8 mouse cellular contexts compared by ENCODE assay signal in the genomic region with DNA sequence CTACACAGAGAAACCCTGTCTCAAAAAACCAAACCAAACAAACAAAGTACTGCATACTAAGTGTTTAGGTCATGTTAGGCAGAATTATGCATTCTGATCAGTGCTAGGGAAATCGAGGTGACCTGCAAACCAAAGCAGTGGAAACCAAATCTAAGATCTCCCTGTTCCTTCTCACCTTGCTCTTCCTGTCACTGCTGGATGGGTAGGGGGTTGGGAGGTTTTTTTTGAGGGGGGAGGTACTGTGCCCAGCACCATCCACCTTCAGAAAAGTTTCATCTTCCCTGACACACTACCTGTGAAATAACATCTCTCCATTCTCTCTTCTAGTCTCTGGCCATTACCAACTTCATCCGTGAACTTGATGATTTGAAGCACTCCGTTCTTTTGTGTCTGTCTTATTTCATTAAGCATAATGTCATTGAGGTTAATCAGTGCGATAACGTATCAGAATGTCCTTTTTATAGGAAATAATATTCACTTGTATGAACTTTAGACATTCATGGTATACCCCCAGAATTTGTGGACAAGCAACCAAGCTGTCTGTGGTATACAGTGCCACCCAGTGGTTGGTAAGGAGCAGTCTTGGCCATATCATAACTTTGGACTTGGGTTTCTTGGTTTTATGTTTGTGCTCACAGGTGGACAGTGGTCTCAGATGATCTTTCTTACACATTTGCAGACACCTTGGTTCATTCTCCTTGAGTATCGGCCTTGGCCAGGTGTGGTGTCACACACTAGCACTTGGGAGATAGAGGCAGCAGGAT. TPM values are rescaled to one million over a fixed set of nuclear protein-coding genes. Genes with fewer than 3 reads are reported as not detected.
A peak's percentile ranks its signal among the peaks of the same experiment; 100 is the strongest.
DNase-seq lines count a peak whose midpoint lies in the region; ATAC-seq and TF ChIP-seq lines count a peak whose summit lies in the region.

No protein-coding gene starts in this region.

- dilution Hi-C loops in CH12.LX (cut with MboI; ENCODE audit: extremely low pct_ligation_motif_present, extremely low pct_unique_long_range_greater_than_20kb, low sequenced_read_pairs) = no loop called here

- no peak for ATAC-seq in hindbrain, embryonic 11.5 days (ENCODE audit: low FRiP score)
- no peak for ATAC-seq in hindbrain, embryonic 13.5 days (ENCODE audit: low FRiP score)
- ATAC-seq in liver, embryonic 15.5 days (ENCODE audit: insufficient read depth) = no peak

- no peak overlapping the region for H3K27ac ChIP-seq in hindbrain, embryonic 11.5 days (ENCODE audit: low read depth, low read length)
- no peak overlapping the region for H3K27ac ChIP-seq in hindbrain, embryonic 13.5 days
- H3K27ac ChIP-seq in CH12.LX (ENCODE audit: insufficient read depth, low read depth) = no peak overlapping the region
- H3K27ac ChIP-seq in liver, embryonic 15.5 days (replicated peaks) = peak overlapping the region; percentile 99

- DNase-seq in hindbrain, embryonic 11.5 days (ENCODE audit: low spot score) = peak; percentile 24
- peak; percentile 42 for DNase-seq in CH12.LX (ENCODE audit: extremely low read depth)
- DNase-seq in brain, adult 2 months (ENCODE audit: low read depth, low spot score) = peak; percentile 48
- DNase-seq in layer of hippocampus, adult 18-20 months (ENCODE audit: low spot score in 2 of 2) = no peak
- no peak for DNase-seq in neural tube, embryonic 10.5 days (ENCODE audit: extremely low spot score, low spot score)
- DNase-seq in frontal cortex, postnatal 36 days (ENCODE audit: low spot score in 2 of 2) = no peak

- H3K27me3 ChIP-seq in hindbrain, embryonic 11.5 days (ENCODE audit: control insufficient read depth, insufficient read depth, low read length) = no peaks in the 10 kb centered on the region
- no peaks in the 10 kb centered on the region for H3K27me3 ChIP-seq in hindbrain, embryonic 13.5 days
- H3K27me3 ChIP-seq in CH12.LX (replicated peaks) = no peaks in the 10 kb centered on the region
- no peaks in the 10 kb centered on the region for H3K27me3 ChIP-seq in liver, embryonic 15.5 days

- H3K9me3 ChIP-seq in hindbrain, embryonic 11.5 days (ENCODE audit: control insufficient read depth, low read length) = no peaks in the 10 kb centered on the region
- no peaks in the 10 kb centered on the region for H3K9me3 ChIP-seq in hindbrain, embryonic 13.5 days
- H3K9me3 ChIP-seq in CH12.LX (replicated peaks; ENCODE audit: low read length) = peaks cover 12% of the 10 kb centered on the region
- H3K9me3 ChIP-seq in liver, embryonic 15.5 days (replicated peaks) = no peaks in the 10 kb centered on the region

- peak; percentile 84 for TF ChIP-seq RAD21 in CH12.LX (IDR thresholded peaks at IDR 0.05; ENCODE audit: low read depth, low read length)

- peaks cover 13% of the 10 kb centered on the region for H3K79me2 ChIP-seq in CH12.LX (replicated peaks; ENCODE audit: control insufficient read depth, extremely low read depth, insufficient read depth, poor library complexity, severe bottlenecking)

- TF ChIP-seq POLR2A in CH12.LX (IDR thresholded peaks at IDR 0.05; ENCODE audit: low read depth, low read length) = no peak

- peak; percentile 59 to 80 for TF ChIP-seq CTCF in CH12.LX (conservative IDR thresholded peaks at IDR 0.05 in 1 of 2, IDR thresholded peaks at IDR 0.05 in 1 of 2; ENCODE audit: low read depth in 2 of 2, low read length in 2 of 2)

- H3K9ac ChIP-seq in hindbrain, embryonic 11.5 days (ENCODE audit: low read depth, low read length) = no peak overlapping the region
- no peak overlapping the region for H3K9ac ChIP-seq in hindbrain, embryonic 13.5 days
- no peak overlapping the region for H3K9ac ChIP-seq in CH12.LX (ENCODE audit: insufficient read depth, low read depth)
- peak overlapping the region; percentile 99; the same call in 1 of the 2 replicates for H3K9ac ChIP-seq in liver, embryonic 15.5 days

- H3K4me2 ChIP-seq in hindbrain, embryonic 11.5 days (replicated peaks; ENCODE audit: low read depth, low read length) = no peak overlapping the region
- H3K4me2 ChIP-seq in hindbrain, embryonic 13.5 days = no peak overlapping the region
- H3K4me2 ChIP-seq in CH12.LX (ENCODE audit: insufficient read depth, low read depth, poor library complexity, severe bottlenecking) = no peak overlapping the region
- peak overlapping the region; percentile 96 for H3K4me2 ChIP-seq in liver, embryonic 15.5 days

- 95% methylated on average over 6 of the region's 6 CpGs for WGBS in hindbrain, embryonic 11.5 days
- WGBS in hindbrain, embryonic 13.5 days = 95% methylated on average over 6 of the region's 6 CpGs
- WGBS in liver, embryonic 15.5 days (ENCODE audit: insufficient replicate concordance) = 76% methylated on average over 6 of the region's 6 CpGs

- peaks cover 9% of the 10 kb centered on the region; the same call in 1 of the 2 replicates for H3K4me1 ChIP-seq in hindbrain, embryonic 11.5 days (replicated peaks; ENCODE audit: control insufficient read depth, insufficient read depth, low read length)
- H3K4me1 ChIP-seq in hindbrain, embryonic 13.5 days (replicated peaks) = peaks cover 26% of the 10 kb centered on the region
- peaks cover 8 to 43% of the 10 kb centered on the region in 2 experiments for H3K4me1 ChIP-seq in CH12.LX (ENCODE audit: control insufficient read depth in 1 of 2, insufficient read depth in 2 of 2)
- H3K4me1 ChIP-seq in liver, embryonic 15.5 days (replicated peaks) = peaks cover 78% of the 10 kb centered on the region

- H3K36me3 ChIP-seq in hindbrain, embryonic 11.5 days (ENCODE audit: control insufficient read depth, insufficient read depth, low read length) = no peaks in the 10 kb centered on the region
- peaks cover 5% of the 10 kb centered on the region for H3K36me3 ChIP-seq in hindbrain, embryonic 13.5 days
- peaks cover 0 to 12% of the 10 kb centered on the region in 2 experiments for H3K36me3 ChIP-seq in CH12.LX (replicated peaks in 1 of 2; ENCODE audit: control insufficient read depth in 1 of 2, insufficient read depth in 1 of 2, low read length in 1 of 2)
- H3K36me3 ChIP-seq in liver, embryonic 15.5 days (replicated peaks) = peaks cover 18% of the 10 kb centered on the region

- no peak for TF ChIP-seq EP300 in CH12.LX (IDR thresholded peaks at IDR 0.05; ENCODE audit: low read length)

- in situ Hi-C loops in CH12.LX (cut with MboI; ENCODE audit: low pct_ligation_motif_present, low pct_unique_long_range_greater_than_20kb, low sequenced_read_pairs) = loop anchor here (25.0 kb wide), 1 partner anchor 224 kb away; no protein-coding TSS in a partner anchor

- H3K4me3 ChIP-seq in hindbrain, embryonic 11.5 days (ENCODE audit: low read depth, low read length) = no peak overlapping the region
- H3K4me3 ChIP-seq in hindbrain, embryonic 13.5 days = no peak overlapping the region
- H3K4me3 ChIP-seq in CH12.LX (replicated peaks in 1 of 3; ENCODE audit: low read depth in 2 of 3, low read length in 2 of 3, poor library complexity in 1 of 3) = no peak overlapping the region
- peak overlapping the region; percentile 98 for H3K4me3 ChIP-seq in liver, embryonic 15.5 days (replicated peaks)

TF ChIP-seq in CH12.LX, 34 proteins besides CTCF, POLR2A, EP300 and RAD21:
- TF ChIP-seq SMC3 (IDR thresholded peaks at IDR 0.05; ENCODE audit: low read depth, low read length) = peak; percentile 64
- no peak for TF ChIP-seq CHD1 (IDR thresholded peaks at IDR 0.05; ENCODE audit: low read depth, low read length)
- no peak for TF ChIP-seq KAT2A (IDR thresholded peaks at IDR 0.05; ENCODE audit: insufficient replicate concordance, low read length)
- no peak for TF ChIP-seq E2F4 (IDR thresholded peaks at IDR 0.05; ENCODE audit: insufficient replicate concordance, low read depth, low read length)
- TF ChIP-seq MAX (IDR thresholded peaks at IDR 0.05; ENCODE audit: low read length) = no peak
- no peak for TF ChIP-seq MAFK (IDR thresholded peaks at IDR 0.05; ENCODE audit: insufficient replicate concordance, low read length)
- no peak for TF ChIP-seq BHLHE40 (IDR thresholded peaks at IDR 0.05; ENCODE audit: low read depth, low read length)
- TF ChIP-seq IRF4 (IDR thresholded peaks at IDR 0.05; ENCODE audit: low read depth, low read length) = no peak

RNA-seq across cellular contexts. Expression of a gene that starts 2.3 kb away (rescaled TPM):
- 72.8 and 73.3 TPM in 2 replicates for polyA plus RNA-seq in hindbrain, embryonic 11.5 days (2014; fragmentation: Nextera tagmentation; extraction: Ambion mirVana)
- 73.6 and 74.5 TPM in 2 replicates for polyA plus RNA-seq in hindbrain, embryonic 13.5 days (2015; fragmentation: Nextera tagmentation; extraction: Ambion mirVana)
- total RNA-seq in CH12.LX (2012; rRNA removed) (40.6 and 43.2 TPM in 2 replicates), CH12.LX (2014; rRNA removed) (33.4 and 59.1 TPM in 2 replicates)
- 67.6 and 82.6 TPM in 2 replicates for polyA plus RNA-seq in CH12.LX (2012; ENCODE audit: insufficient read length, low read depth)
- 41.7 and 46.9 TPM in 2 replicates for polyA plus RNA-seq in liver, embryonic 15.5 days (2015; fragmentation: Nextera tagmentation; extraction: Ambion mirVana)
- total RNA-seq in layer of hippocampus, adult 18-20 months (2021) = 10 to 100 TPM; 65.8 to 68.1 TPM

RNA-seq across cellular contexts. Expression of a gene that starts 2.4 kb away (rescaled TPM):
- polyA plus RNA-seq in hindbrain, embryonic 11.5 days (2014; fragmentation: Nextera tagmentation; extraction: Ambion mirVana) = 11.6 and 14.9 TPM in 2 replicates
- polyA plus RNA-seq in hindbrain, embryonic 13.5 days (2015; fragmentation: Nextera tagmentation; extraction: Ambion mirVana) = 7.5 and 7.6 TPM in 2 replicates
- total RNA-seq in CH12.LX (2012; rRNA removed) = 10.6 and 10.7 TPM in 2 replicates
- 4.8 and 5.5 TPM in 2 replicates for total RNA-seq in CH12.LX (2014; rRNA removed)
- polyA plus RNA-seq in CH12.LX (2012; ENCODE audit: insufficient read length, low read depth) = 13.9 and 15.6 TPM in 2 replicates
- polyA plus RNA-seq in liver, embryonic 15.5 days (2015; fragmentation: Nextera tagmentation; extraction: Ambion mirVana) = 11.1 and 13.4 TPM in 2 replicates
- total RNA-seq in layer of hippocampus, adult 18-20 months (2021) = 10 to 100 TPM; 21.5 to 23.9 TPM

Comparison
In these comparisons a context has a peak if more than half of its experiments do, and no peak if none do; other contexts are left out.
1. DNase-seq: peak in hindbrain, embryonic 11.5 days (single experiment), CH12.LX (single experiment) and brain, adult 2 months (single experiment); none in layer of hippocampus, adult 18-20 months (0 of 2), neural tube, embryonic 10.5 days (single experiment) and frontal cortex, postnatal 36 days (0 of 2).